Mouse (Mus musculus) layer of hippocampus, postnatal 36 days (tissue): Measurements from ENCODE around the gene Slc12a7. TPM values are rescaled to one million over a fixed set of nuclear protein-coding genes. Genes with fewer than 3 reads are reported as not detected.

Experiments
- DNase-seq, 2 experiments: peaks; one replicate each; pipeline ENCODE4 v3.0.0; 2022
- total RNA-seq, 2 experiments: library from RNA; stranded (reverse); gene quantifications; 2 replicates each; pipeline ENCODE4 v1.2.3; 2021

Slc12a7 gene
- total RNA-seq, 2 experiments from 2014 or later: 4.4 to 5.3 TPM

- DNase-seq: peak; percentile 22 to 38
Measured at GRCm38 (mm10) chr13:73763439-73764255, 30.8 kb downstream of the Slc12a7 start.

- no peak for DNase-seq
Measured at GRCm38 (mm10) chr13:73764256-73764775, 31.4 kb downstream of the Slc12a7 start.

GRCm38 (mm10) chr13:73765393-73765792 is 32.5 kb downstream of the Slc12a7 start:
- DNase-seq: no peak

- no peak for DNase-seq
Measured at GRCm38 (mm10) chr13:73767224-73767623, 34.3 kb downstream of the Slc12a7 start.

- no peak for DNase-seq
Measured at GRCm38 (mm10) chr13:73767754-73768153, 34.9 kb downstream of the Slc12a7 start.

GRCm38 (mm10) chr13:73768311-73768710 is 35.4 kb downstream of the Slc12a7 start:
- no peak for DNase-seq

GRCm38 (mm10) chr13:73769916-73770682 is 37.2 kb downstream of the Slc12a7 start:
- no peak for DNase-seq

GRCm38 (mm10) chr13:73771131-73771530 is 38.2 kb downstream of the Slc12a7 start:
- DNase-seq: no peak

GRCm38 (mm10) chr13:73772655-73773054 is 39.8 kb downstream of the Slc12a7 start:
- DNase-seq: no peak

- no peak for DNase-seq
Measured at GRCm38 (mm10) chr13:73773519-73774205, 40.8 kb downstream of the Slc12a7 start.

GRCm38 (mm10) chr13:73775786-73776185 is 42.9 kb downstream of the Slc12a7 start:
- no peak for DNase-seq

- DNase-seq: no peak
Measured at GRCm38 (mm10) chr13:73777578-73777977, 44.7 kb downstream of the Slc12a7 start.

GRCm38 (mm10) chr13:73782486-73782885 is 49.6 kb downstream of the Slc12a7 start:
- no peak for DNase-seq

- no peak for DNase-seq
Measured at GRCm38 (mm10) chr13:73792176-73792575, 59.3 kb downstream of the Slc12a7 start.

- DNase-seq: no peak
Measured at GRCm38 (mm10) chr13:73793171-73793570, 60.3 kb downstream of the Slc12a7 start.

- no peak for DNase-seq
Measured at GRCm38 (mm10) chr13:73799110-73799509, 66.2 kb downstream of the Slc12a7 start.

GRCm38 (mm10) chr13:73803450-73804178 is 70.7 kb downstream of the Slc12a7 start:
- DNase-seq: peak in 1 of 2 experiments; percentile 22

GRCm38 (mm10) chr13:73804914-73805313 is 72.0 kb downstream of the Slc12a7 start:
- no peak for DNase-seq

- DNase-seq: no peak
Measured at GRCm38 (mm10) chr13:73812936-73813335, 80.0 kb downstream of the Slc12a7 start.

- no peak for DNase-seq
Measured at GRCm38 (mm10) chr13:73814181-73814580, 81.3 kb downstream of the Slc12a7 start.

- no peak for DNase-seq
Measured at GRCm38 (mm10) chr13:73816338-73816737, 83.4 kb downstream of the Slc12a7 start.

GRCm38 (mm10) chr13:73818921-73819320 is 86.0 kb downstream of the Slc12a7 start:
- no peak for DNase-seq
